Mouse (Mus musculus) liver, embryonic 13.5 days (tissue): Measurements from ENCODE around the gene Olfr307. TPM values are rescaled to one million over a fixed set of nuclear protein-coding genes. Genes with fewer than 3 reads are reported as not detected.
"Not testable (repeated sequence)": the region's sequence is repeated elsewhere in the genome, so short reads cannot be mapped to it uniquely, and the experiment has no call there.

Source experiments
- ATAC-seq: fragments of 200-750 bp; cut with Nextera tagmentation; 2 replicates; pipeline ENCODE4 v1.8.0; 2017; ENCODE audit warnings: low read depth, mild to moderate bottlenecking, moderate number of reproducible peaks, moderate library complexity
- DNase-seq: peaks from one replicate; pipeline ENCODE4 v3.0.0; 2022
- H3K27ac ChIP-seq: fragments of 300-500 bp; sonication (generic); 2 replicates; pipeline ENCODE4 v1.5.1; 2015; ENCODE audit warnings: moderate library complexity, mild to moderate bottlenecking, inconsistent platforms
- H3K27me3 ChIP-seq: fragments of 300-500 bp; sonication (generic); 2 replicates; pipeline ENCODE4 v1.6.1; 2015; ENCODE audit warnings: mild to moderate bottlenecking, inconsistent platforms
- H3K36me3 ChIP-seq: fragments of 300-500 bp; sonication (generic); 2 replicates; pipeline ENCODE4 v1.6.1; 2015; ENCODE audit warnings: mild to moderate bottlenecking, inconsistent platforms
- H3K4me1 ChIP-seq: fragments of 300-500 bp; sonication (generic); replicated peaks from 2 replicates; pipeline ENCODE4 v1.6.1; 2015; ENCODE audit warnings: inconsistent platforms
- H3K4me2 ChIP-seq: fragments of 300-500 bp; sonication (generic); 2 replicates; pipeline ENCODE4 v1.6.1; 2015; ENCODE audit warnings: inconsistent platforms, mild to moderate bottlenecking, moderate library complexity
- H3K4me3 ChIP-seq: fragments of 300-500 bp; sonication (generic); replicated peaks from 2 replicates; pipeline ENCODE4 v1.5.1; 2015; ENCODE audit warnings: mild to moderate bottlenecking, inconsistent platforms
- H3K9ac ChIP-seq: fragments of 300-500 bp; sonication (generic); 2 replicates; pipeline ENCODE4 v1.6.1; 2015; ENCODE audit warnings: mild to moderate bottlenecking, inconsistent platforms
- H3K9me3 ChIP-seq: fragments of 300-500 bp; sonication (generic); replicated peaks from 2 replicates; pipeline ENCODE4 v1.6.1; 2016; ENCODE audit warnings: inconsistent platforms
- WGBS: fragments of 180-500 bp; shearing (Covaris S2); methylation state at CpG from one replicate; pipeline ENCODE4 v1.1.7; 2015; ENCODE audit not compliant: insufficient replicate concordance; 5-methylcytosine and 5-hydroxymethylcytosine counted together
- polyA plus RNA-seq: library from polyadenylated mRNA; unstranded; fragments of >200 nt; fragmentation: Nextera tagmentation; extraction: Ambion mirVana; gene quantifications from 2 replicates; pipeline ENCODE4 v1.2.1, GENCODE M21; 2015

The Olfr307 gene
- polyA plus RNA-seq, result not detected in 2 replicates

GRCm38 (mm10) chr7:86337486-86337885, at the start of gene Olfr307:
Gene Olfr307 (minus strand): TSS chr7:86337586.
- Histone ChIP-seq H3K27me3 (no peaks in the 10 kb centered on the region), H3K27ac (no peak within 1 kb of the TSS), H3K4me2 (no peak within 1 kb of the TSS), H3K9me3 (no peaks in the 10 kb centered on the region), H3K4me1 (no peaks in the 10 kb centered on the region), H3K36me3 (no peaks in the 10 kb centered on the region), H3K4me3 (no peak within 1 kb of the TSS), H3K9ac (no peak within 1 kb of the TSS)
- WGBS, result 52% methylated on average over 1 of the region's 1 CpGs
- DNase-seq (no peak), ATAC-seq (no peak)

GRCm38 (mm10) chr7:86386558-86386957, 49.2 kb upstream of the Olfr307 start, which contains the start of gene Olfr304:
Gene Olfr304 (minus strand): TSS chr7:86386658.
- Histone ChIP-seq H3K9me3 (no peaks in the 10 kb centered on the region), H3K4me2 (no peak within 1 kb of the TSS), H3K4me3 (no peak within 1 kb of the TSS), H3K27ac (no peak within 1 kb of the TSS), H3K36me3 (no peaks in the 10 kb centered on the region), H3K27me3 (no peaks in the 10 kb centered on the region), H3K9ac (no peak within 1 kb of the TSS), H3K4me1 (no peaks in the 10 kb centered on the region)
- WGBS, result 38% methylated on average over 1 of the region's 1 CpGs
- no peak for DNase-seq
- ATAC-seq, result no peak

DNA sequence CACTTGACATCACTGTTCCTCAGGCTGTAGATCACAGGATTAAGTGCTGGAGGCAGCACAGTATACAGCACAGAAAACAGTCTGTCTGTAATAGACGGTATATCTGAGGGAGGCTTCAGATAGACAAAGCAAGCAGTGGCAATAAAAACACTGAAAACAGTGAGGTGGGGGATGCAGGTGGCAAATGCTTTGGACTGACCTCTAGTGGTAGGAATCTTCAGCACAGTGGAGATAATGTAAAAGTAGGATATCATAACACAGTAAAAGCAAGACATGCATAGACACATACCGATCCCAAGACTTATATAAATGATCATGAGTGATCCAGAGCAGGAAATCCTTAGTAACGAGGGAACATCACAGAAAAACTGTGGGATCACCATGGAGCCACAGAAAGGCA, 48.4 kb upstream of the Olfr307 start:
- no peaks in the 10 kb centered on the region for H3K27me3 ChIP-seq
- H3K9ac ChIP-seq, result no peak overlapping the region
- H3K4me3 ChIP-seq, result no peak overlapping the region
- no peak overlapping the region for H3K27ac ChIP-seq
- WGBS, result 53% methylated on average over 3 of the region's 3 CpGs
- DNase-seq (no peak), ATAC-seq (no peak)
- no peak overlapping the region for H3K4me2 ChIP-seq
- no peaks in the 10 kb centered on the region for H3K9me3 ChIP-seq
- no peaks in the 10 kb centered on the region for H3K36me3 ChIP-seq
- no peaks in the 10 kb centered on the region for H3K4me1 ChIP-seq

GRCm38 (mm10) chr7:86366828-86367227, 29.4 kb upstream of the Olfr307 start, which contains the start of gene Olfr305:
Gene Olfr305 (minus strand): TSS chr7:86366928.
- Histone ChIP-seq H3K27ac (no peak within 1 kb of the TSS), H3K9ac (no peak within 1 kb of the TSS), H3K4me3 (no peak within 1 kb of the TSS), H3K9me3 (no peaks in the 10 kb centered on the region), H3K36me3 (no peaks in the 10 kb centered on the region), H3K4me1 (no peaks in the 10 kb centered on the region), H3K4me2 (no peak within 1 kb of the TSS), H3K27me3 (no peaks in the 10 kb centered on the region)
- ATAC-seq (no peak), DNase-seq (no peak)
- WGBS, result 44% methylated on average over 1 of the region's 1 CpGs

GRCm38 (mm10) chr7:86346296-86346695, 8.9 kb upstream of the Olfr307 start:
- 75% methylated on average over 9 of the region's 9 CpGs for WGBS
- not testable (repeated sequence) for H3K4me3 ChIP-seq, H3K9ac ChIP-seq, H3K9me3 ChIP-seq, H3K36me3 ChIP-seq, H3K27me3 ChIP-seq, DNase-seq, ATAC-seq, H3K27ac ChIP-seq, H3K4me1 ChIP-seq, H3K4me2 ChIP-seq

- ATAC-seq (no peak), DNase-seq (no peak)
- Histone ChIP-seq H3K9me3 (no peaks in the 10 kb centered on the region), H3K27ac (no peak overlapping the region), H3K9ac (no peak overlapping the region), H3K36me3 (no peaks in the 10 kb centered on the region), H3K4me2 (no peak overlapping the region), H3K4me1 (no peaks in the 10 kb centered on the region), H3K4me3 (no peak overlapping the region), H3K27me3 (no peaks in the 10 kb centered on the region)
- WGBS, result 47% methylated on average over 3 of the region's 3 CpGs
Observed at GRCm38 (mm10) chr7:86344253-86344652, 6.9 kb upstream of the Olfr307 start.

- Histone ChIP-seq H3K27me3 (no peaks in the 10 kb centered on the region), H3K9ac (no peak overlapping the region), H3K9me3 (no peaks in the 10 kb centered on the region), H3K4me3 (no peak overlapping the region), H3K27ac (no peak overlapping the region), H3K4me1 (no peaks in the 10 kb centered on the region), H3K4me2 (no peak overlapping the region), H3K36me3 (no peaks in the 10 kb centered on the region)
- DNase-seq (no peak), ATAC-seq (no peak)
- WGBS, result 63% methylated on average over 14 of the region's 14 CpGs
Observed at GRCm38 (mm10) chr7:86342881-86343565, 5.6 kb upstream of the Olfr307 start.

GRCm38 (mm10) chr7:86325530-86325929, 11.9 kb downstream of the Olfr307 start, which contains the start of gene Olfr308:
Gene Olfr308 (minus strand): TSS chr7:86325630.
- DNase-seq (no peak), ATAC-seq (no peak)
- no peaks in the 10 kb centered on the region for H3K27me3 ChIP-seq
- H3K4me2 ChIP-seq, result no peak within 1 kb of the TSS
- H3K4me3 ChIP-seq, result no peak within 1 kb of the TSS
- H3K4me1 ChIP-seq, result no peaks in the 10 kb centered on the region
- no peaks in the 10 kb centered on the region for H3K9me3 ChIP-seq
- no peak within 1 kb of the TSS for H3K27ac ChIP-seq
- no peak within 1 kb of the TSS for H3K9ac ChIP-seq
- no peaks in the 10 kb centered on the region for H3K36me3 ChIP-seq

GRCm38 (mm10) chr7:86321323-86321722, 16.1 kb downstream of the Olfr307 start:
- DNase-seq (no peak), ATAC-seq (no peak)
- no peaks in the 10 kb centered on the region for H3K27me3 ChIP-seq
- no peaks in the 10 kb centered on the region for H3K36me3 ChIP-seq
- no peaks in the 10 kb centered on the region for H3K4me1 ChIP-seq
- H3K4me2 ChIP-seq, result no peak overlapping the region
- H3K27ac ChIP-seq, result no peak overlapping the region
- no peak overlapping the region for H3K9ac ChIP-seq
- 66% methylated on average over 2 of the region's 2 CpGs for WGBS
- no peaks in the 10 kb centered on the region for H3K9me3 ChIP-seq
- H3K4me3 ChIP-seq, result no peak overlapping the region

GRCm38 (mm10) chr7:86313608-86314007, 23.8 kb downstream of the Olfr307 start, which contains the start of gene Olfr309:
Gene Olfr309 (minus strand): TSS chr7:86313708.
- no peak within 1 kb of the TSS for H3K27ac ChIP-seq
- WGBS, result 54% methylated on average over 2 of the region's 2 CpGs
- H3K4me1 ChIP-seq, result no peaks in the 10 kb centered on the region
- no peaks in the 10 kb centered on the region for H3K36me3 ChIP-seq
- no peak within 1 kb of the TSS for H3K4me3 ChIP-seq
- H3K4me2 ChIP-seq, result no peak within 1 kb of the TSS
- no peaks in the 10 kb centered on the region for H3K27me3 ChIP-seq
- H3K9ac ChIP-seq, result no peak within 1 kb of the TSS
- DNase-seq, result no peak
- no peak for ATAC-seq
- no peaks in the 10 kb centered on the region for H3K9me3 ChIP-seq
